Mouse (Mus musculus) testis, adult 2 months (tissue): Measurements from ENCODE around the gene Abhd15.

ENCODE experiments used
- CTCF ChIP-seq: fragments of 200-500 bp; IDR thresholded peaks from 2 replicates; pipeline ENCODE4 v1.5.1; 2012; ENCODE audit warnings: low read depth, mild to moderate bottlenecking, inconsistent platforms, low read length, moderate library complexity; ENCODE audit not compliant: control insufficient read depth, insufficient read depth, insufficient replicate concordance
- POLR2A ChIP-seq: fragments of 200-500 bp; IDR thresholded peaks from 2 replicates; pipeline ENCODE4 v1.6.1; 2012; ENCODE audit warnings: low read depth, mild to moderate bottlenecking, inconsistent platforms, low read length, moderate library complexity; ENCODE audit not compliant: control insufficient read depth

DNA sequence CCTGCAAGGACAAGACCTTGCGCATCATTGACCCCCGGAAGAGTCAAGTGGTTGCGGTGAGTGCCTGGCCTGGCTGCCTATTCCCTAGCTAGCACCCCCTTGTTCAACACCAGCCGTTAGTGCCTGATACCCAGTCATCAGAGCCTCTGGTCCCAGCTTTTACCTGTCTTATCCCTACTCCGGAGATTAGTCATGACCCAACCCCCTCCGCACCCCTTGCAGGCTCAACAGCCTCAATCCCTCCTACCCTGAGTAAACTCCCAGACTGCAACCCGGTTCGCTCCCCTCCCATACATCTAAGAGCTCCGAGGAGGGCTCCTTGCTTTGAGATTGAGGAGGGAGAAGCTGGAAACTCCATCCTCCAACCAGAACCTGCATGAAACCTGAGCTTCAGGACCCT is 48.4 kb upstream of the Abhd15 start:
- no peak for TF ChIP-seq CTCF
- no peak for TF ChIP-seq POLR2A
